Mouse (Mus musculus) CH12.LX (cell line): ENCODE data around the gene Paxip1. TPM values are rescaled to one million over a fixed set of nuclear protein-coding genes. Genes with fewer than 3 reads are reported as not detected.

Source experiments
- DNase-seq: peaks from one replicate; pipeline ENCODE4 v3.0.0-alpha.2; 2013; ENCODE audit errors: extremely low read depth
- H3K27ac ChIP-seq: 2 replicates; pipeline ENCODE4 v1.5.1; 2012; ENCODE audit warnings: low read depth, mild to moderate bottlenecking, control low read depth, moderate library complexity; ENCODE audit not compliant: insufficient read depth
- H3K27me3 ChIP-seq: replicated peaks from 2 replicates; pipeline ENCODE3; 2012; ENCODE audit warnings: inconsistent platforms
- H3K36me3 ChIP-seq, 2 experiments: replicated peaks in 1 of 2; 2 replicates each; pipeline versions ENCODE3 to v1.6.1; 2012; ENCODE audit warnings: inconsistent platforms in 1 of 2, low read length in 1 of 2, mild to moderate bottlenecking in 1 of 2, mixed read lengths in 1 of 2, moderate library complexity in 1 of 2; ENCODE audit not compliant: control insufficient read depth in 1 of 2, insufficient read depth in 1 of 2
- H3K4me1 ChIP-seq, 2 experiments: 2 replicates each; pipeline ENCODE4 v1.6.1; 2012; ENCODE audit warnings: inconsistent platforms in 1 of 2, moderate library complexity in 1 of 2; ENCODE audit not compliant: insufficient read depth in 2 of 2, control insufficient read depth in 1 of 2
- H3K4me2 ChIP-seq: 2 replicates; pipeline ENCODE4 v1.6.1; 2012; ENCODE audit warnings: low read depth, mild to moderate bottlenecking, control low read depth; ENCODE audit not compliant: poor library complexity, insufficient read depth, severe bottlenecking
- H3K4me3 ChIP-seq, 3 experiments: fragments of 150-350 bp in 1 of 3; sonication (generic) in 1 of 3; replicated peaks in 1 of 3; 2 replicates each; pipeline versions ENCODE3 to v1.5.1; 2011 to 2012; ENCODE audit warnings: low read depth in 2 of 3, low read length in 2 of 3, mild to moderate bottlenecking in 2 of 3, moderate library complexity in 2 of 3, control low read depth in 1 of 3, improper control_type of control experiment in 1 of 3, inconsistent platforms in 1 of 3, mixed read lengths in 1 of 3; ENCODE audit not compliant: poor library complexity in 1 of 3
- H3K79me2 ChIP-seq: replicated peaks from 2 replicates; pipeline ENCODE4 v1.6.1; 2012; ENCODE audit warnings: mild to moderate bottlenecking, moderate library complexity; ENCODE audit not compliant: control insufficient read depth, poor library complexity, insufficient read depth, severe bottlenecking; ENCODE audit errors: extremely low read depth
- H3K9ac ChIP-seq: 2 replicates; pipeline ENCODE4 v1.6.1; 2012; ENCODE audit warnings: low read depth, mild to moderate bottlenecking, control low read depth, moderate library complexity; ENCODE audit not compliant: insufficient read depth
- H3K9me3 ChIP-seq: replicated peaks from 2 replicates; pipeline ENCODE3; 2012; ENCODE audit warnings: low read length, inconsistent platforms, mixed read lengths
- BHLHE40 ChIP-seq: IDR thresholded peaks from 2 replicates; pipeline ENCODE4 v1.6.1; 2011; ENCODE audit warnings: mild to moderate bottlenecking, low read depth, low read length, improper control_type of control experiment
- CHD1 ChIP-seq: IDR thresholded peaks from 2 replicates; pipeline ENCODE4 v1.6.1; 2012; ENCODE audit warnings: low read depth, low read length, improper control_type of control experiment, inconsistent platforms
- CHD2 ChIP-seq: IDR thresholded peaks from 2 replicates; pipeline ENCODE4 v1.6.1; 2011; ENCODE audit warnings: low read length, improper control_type of control experiment
- E2F4 ChIP-seq: IDR thresholded peaks from 2 replicates; pipeline ENCODE4 v1.6.1; 2011; ENCODE audit warnings: low read depth, low read length, improper control_type of control experiment; ENCODE audit not compliant: insufficient replicate concordance
- ELF1 ChIP-seq: IDR thresholded peaks from 2 replicates; pipeline ENCODE4 v1.6.1; 2014; ENCODE audit warnings: low read depth, mild to moderate bottlenecking, inconsistent platforms, low read length, improper control_type of control experiment
- ETS1 ChIP-seq: conservative IDR thresholded peaks from 2 replicates; pipeline ENCODE4 v1.6.1; 2012; ENCODE audit warnings: low read depth, mild to moderate bottlenecking, inconsistent platforms, low read length, improper control_type of control experiment, moderate library complexity
- GABPA ChIP-seq: IDR thresholded peaks from 2 replicates; pipeline ENCODE4 v1.6.1; 2012; ENCODE audit warnings: low read depth, low read length, improper control_type of control experiment, inconsistent platforms; ENCODE audit not compliant: insufficient replicate concordance
- HCFC1 ChIP-seq: IDR thresholded peaks from 2 replicates; pipeline ENCODE4 v1.6.1; 2012; ENCODE audit warnings: low read depth, mild to moderate bottlenecking, inconsistent platforms, low read length, improper control_type of control experiment
- IRF4 ChIP-seq: IDR thresholded peaks from 2 replicates; pipeline ENCODE4 v1.6.1; 2014; ENCODE audit warnings: low read depth, mild to moderate bottlenecking, inconsistent platforms, low read length, improper control_type of control experiment
- JUN ChIP-seq: IDR thresholded peaks from 2 replicates; pipeline ENCODE4 v1.6.1; 2011; ENCODE audit warnings: low read depth, mild to moderate bottlenecking, low read length, improper control_type of control experiment, moderate library complexity; ENCODE audit not compliant: insufficient read depth
- JUND ChIP-seq: conservative IDR thresholded peaks from 2 replicates; pipeline ENCODE4 v1.6.1; 2011; ENCODE audit warnings: low read depth, low read length, improper control_type of control experiment
- KAT2A ChIP-seq: IDR thresholded peaks from 2 replicates; pipeline ENCODE4 v1.6.1; 2012; ENCODE audit warnings: low read length, improper control_type of control experiment, inconsistent platforms; ENCODE audit not compliant: insufficient replicate concordance
- MAFK ChIP-seq: IDR thresholded peaks from 2 replicates; pipeline ENCODE4 v1.6.1; 2011; ENCODE audit warnings: low read length, improper control_type of control experiment; ENCODE audit not compliant: insufficient replicate concordance
- MAX ChIP-seq: IDR thresholded peaks from 2 replicates; pipeline ENCODE4 v1.6.1; 2011; ENCODE audit warnings: low read length, improper control_type of control experiment
- MXI1 ChIP-seq: IDR thresholded peaks from 2 replicates; pipeline ENCODE4 v1.6.1; 2011; ENCODE audit warnings: mild to moderate bottlenecking, low read depth, low read length, improper control_type of control experiment
- MYC ChIP-seq: IDR thresholded peaks from 2 replicates; pipeline ENCODE4 v1.6.1; 2011; ENCODE audit warnings: low read depth, mild to moderate bottlenecking, improper control_type of control experiment, low read length
- NELFE ChIP-seq: IDR thresholded peaks from 2 replicates; pipeline ENCODE4 v1.6.1; 2011; ENCODE audit warnings: low read depth, low read length, improper control_type of control experiment
- NRF1 ChIP-seq: IDR thresholded peaks from 2 replicates; pipeline ENCODE4 v1.6.1; 2014; ENCODE audit warnings: low read depth, mild to moderate bottlenecking, inconsistent platforms, low read length, improper control_type of control experiment, moderate library complexity
- PAX5 ChIP-seq: IDR thresholded peaks from 2 replicates; pipeline ENCODE4 v1.6.1; 2012; ENCODE audit warnings: low read length, inconsistent platforms, mixed read lengths
- POLR2A ChIP-seq: IDR thresholded peaks from 2 replicates; pipeline ENCODE4 v1.6.1; 2011; ENCODE audit warnings: low read depth, mild to moderate bottlenecking, improper control_type of control experiment, low read length
- POLR2AphosphoS2 ChIP-seq: IDR thresholded peaks from 2 replicates; pipeline ENCODE4 v1.6.1; 2011; ENCODE audit warnings: low read depth, low read length, improper control_type of control experiment
- SIN3A ChIP-seq: IDR thresholded peaks from 2 replicates; pipeline ENCODE4 v1.6.1; 2012; ENCODE audit warnings: low read length, improper control_type of control experiment, inconsistent platforms
- TBP ChIP-seq: conservative IDR thresholded peaks from 2 replicates; pipeline ENCODE4 v1.6.1; 2011; ENCODE audit warnings: low read depth, low read length, improper control_type of control experiment
- TCF12 ChIP-seq: IDR thresholded peaks from 2 replicates; pipeline ENCODE4 v1.6.1; 2014; ENCODE audit warnings: low read depth, mild to moderate bottlenecking, inconsistent platforms, low read length, improper control_type of control experiment
- UBTF ChIP-seq: IDR thresholded peaks from 2 replicates; pipeline ENCODE4 v1.6.1; 2012; ENCODE audit warnings: low read depth, mild to moderate bottlenecking, inconsistent platforms, low read length, improper control_type of control experiment, moderate library complexity
- USF1 ChIP-seq: IDR thresholded peaks from 2 replicates; pipeline ENCODE4 v1.6.1; 2014; ENCODE audit warnings: low read depth, mild to moderate bottlenecking, inconsistent platforms, low read length, improper control_type of control experiment
- ZC3H11A ChIP-seq: IDR thresholded peaks from 2 replicates; pipeline ENCODE4 v1.6.1; 2012; ENCODE audit warnings: low read depth, mild to moderate bottlenecking, inconsistent platforms, low read length, improper control_type of control experiment
- ZKSCAN1 ChIP-seq: IDR thresholded peaks from 2 replicates; pipeline ENCODE4 v1.6.1; 2012; ENCODE audit warnings: low read depth, inconsistent platforms, low read length, improper control_type of control experiment, borderline replicate concordance
- ZMIZ1 ChIP-seq: IDR thresholded peaks from 2 replicates; pipeline ENCODE4 v1.6.1; 2012; ENCODE audit warnings: low read depth, mild to moderate bottlenecking, inconsistent platforms, low read length, improper control_type of control experiment
- ZNF384 ChIP-seq: IDR thresholded peaks from 2 replicates; pipeline ENCODE4 v1.6.1; 2012; ENCODE audit warnings: low read depth, low read length, improper control_type of control experiment, inconsistent platforms
- dilution Hi-C: fragments of 300-500 bp; cut with MboI; formaldehyde crosslinking; loops from 2 replicates; pipeline ENCODE4 v1.14.3; 2020; ENCODE audit warnings: low sequenced_read_pairs; ENCODE audit not compliant: extremely low pct_unique_long_range_greater_than_20kb, extremely low pct_ligation_motif_present
- in situ Hi-C: fragments of 300-500 bp; cut with MboI; formaldehyde crosslinking; loops from 3 replicates; pipeline ENCODE4 v1.14.3; 2019; ENCODE audit warnings: low sequenced_read_pairs, low pct_ligation_motif_present, low pct_unique_long_range_greater_than_20kb, mixed read lengths
- polyA plus RNA-seq: library from polyadenylated mRNA; unstranded; fragments of >175 nt; gene quantifications from 2 replicates; pipeline ENCODE4 v1.2.1, GENCODE M21; 2012; ENCODE audit warnings: low read depth; ENCODE audit not compliant: insufficient read length
- total RNA-seq, 2 experiments: library from RNA; depleted of rRNA; stranded (reverse); fragments of 300-350 nt in 1 of 2; fragments of >200 nt in 1 of 2; gene quantifications; 2 replicates each; pipeline ENCODE4 v1.2.3; 2012 to 2014

Paxip1 gene
- 30.3 and 31.9 TPM in 2 replicates for total RNA-seq (2012; rRNA removed)
- 30.3 and 32.0 TPM in 2 replicates for total RNA-seq (2014; rRNA removed)
- 55.4 and 80.9 TPM in 2 replicates for polyA plus RNA-seq

DNA sequence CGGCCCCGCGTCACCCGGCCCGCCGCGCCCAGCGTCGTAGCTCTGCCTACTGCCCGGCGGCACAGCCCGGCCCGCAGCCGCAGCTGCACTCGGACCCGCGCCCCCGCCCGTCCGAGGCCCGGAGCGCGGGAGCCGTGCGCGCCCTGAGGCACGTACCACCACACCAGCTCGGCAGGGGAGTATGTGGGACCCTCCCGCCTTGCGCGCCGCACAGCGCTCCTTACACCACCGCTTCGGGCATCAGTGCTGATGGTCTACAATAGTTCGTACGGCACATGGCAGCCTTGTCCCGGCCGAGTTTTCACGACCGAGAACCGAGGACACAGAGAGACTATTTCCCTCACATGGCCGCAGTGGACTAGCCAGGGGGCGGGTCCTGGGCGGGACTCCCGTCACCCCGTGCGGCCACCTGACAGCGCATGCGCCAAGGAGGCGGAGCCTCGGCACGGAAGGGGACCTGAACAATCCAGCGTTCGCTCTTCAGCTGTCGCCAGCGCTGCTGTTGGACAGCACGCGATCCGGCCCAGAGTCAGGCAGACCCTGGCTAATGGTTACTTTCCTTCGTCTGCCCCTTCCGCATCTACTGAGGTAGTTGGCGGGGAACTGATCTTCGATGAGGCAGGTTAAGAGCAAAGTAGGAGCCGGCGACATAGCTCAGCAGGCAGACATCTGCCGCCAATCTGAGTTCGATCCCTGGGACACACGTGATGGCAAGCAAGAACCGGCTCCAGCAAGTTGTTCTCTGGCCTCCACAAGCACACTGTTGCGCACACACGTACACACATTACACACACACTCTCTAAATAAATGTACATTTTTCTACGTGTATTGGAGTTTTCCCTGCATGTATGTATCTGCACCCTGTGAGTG, at the start of gene Paxip1:
Paxip1 (minus strand) TSS at position 389 of the 870 bp plus-strand sequence.
- H3K36me3 ChIP-seq, result peaks cover 14 to 33% of the 10 kb centered on the region in 2 experiments
- peaks cover 26% of the 10 kb centered on the region for H3K79me2 ChIP-seq
- peak within 1 kb of the TSS; percentile 89 for H3K27ac ChIP-seq
- H3K27me3 ChIP-seq, result no peaks in the 10 kb centered on the region
- H3K4me2 ChIP-seq, result peak within 1 kb of the TSS; percentile 96
- DNase-seq, result peak; percentile 92
- H3K4me1 ChIP-seq, result peaks cover 8 to 28% of the 10 kb centered on the region in 2 experiments
- dilution Hi-C loops (no loop called here), in situ Hi-C loops (no loop called here)
- peak; percentile 89 for TF ChIP-seq MAX
- TF ChIP-seq BHLHE40, result peak; percentile 72
- TF ChIP-seq ZMIZ1, result peak; percentile 98
- no peak; the same call in 1 of the 2 replicates for TF ChIP-seq USF1
- TF ChIP-seq KAT2A, result 0 out of 2 replicates have a peak, but pooled peaks have one; percentile 68
- TF ChIP-seq ZNF384, result no peak
- no peak for TF ChIP-seq JUN
- TF ChIP-seq NELFE, result peak; percentile 99
- TF ChIP-seq SIN3A, result peak; percentile 76
- TF ChIP-seq TBP, result peak; percentile 94
- no peak for TF ChIP-seq PAX5
- TF ChIP-seq JUND, result no peak
- peak; percentile 100 for TF ChIP-seq POLR2A
- no peak for TF ChIP-seq ZKSCAN1
- TF ChIP-seq ETS1, result no peak
- TF ChIP-seq MYC, result peak; percentile 96
- 0 out of 2 replicates have a peak, but pooled peaks have one; percentile 27 for TF ChIP-seq E2F4
- no peak for TF ChIP-seq MAFK
- TF ChIP-seq NRF1, result peak; percentile 87
- peak; percentile 99 for TF ChIP-seq POLR2AphosphoS2
- TF ChIP-seq ZC3H11A, result no peak
- TF ChIP-seq GABPA, result no peak
- TF ChIP-seq MXI1, result peak; percentile 97
- TF ChIP-seq ELF1, result peak; percentile 81
- TF ChIP-seq HCFC1, result peak; percentile 76
- peak; percentile 96 for TF ChIP-seq TCF12
- TF ChIP-seq UBTF, result no peak; the same call in 1 of the 2 replicates
- peak; percentile 99 for TF ChIP-seq CHD1
- 0 out of 2 replicates have a peak, but pooled peaks have one; percentile 23 for TF ChIP-seq CHD2
- 0 out of 2 replicates have a peak, but pooled peaks have one; percentile 17 for TF ChIP-seq IRF4
- peaks cover 3% of the 10 kb centered on the region for H3K9me3 ChIP-seq
- peak within 1 kb of the TSS; percentile 81 to 93 (median 87) for H3K4me3 ChIP-seq
- H3K9ac ChIP-seq, result peak within 1 kb of the TSS; percentile 87
